Mouse (Mus musculus): ENCODE results near the gene Elp4. TPM values are rescaled to one million over a fixed set of nuclear protein-coding genes. Genes with fewer than 3 reads are reported as not detected.

Gene Elp4
- polyA plus RNA-seq, 1 experiment, result 7.0 TPM

DNA sequence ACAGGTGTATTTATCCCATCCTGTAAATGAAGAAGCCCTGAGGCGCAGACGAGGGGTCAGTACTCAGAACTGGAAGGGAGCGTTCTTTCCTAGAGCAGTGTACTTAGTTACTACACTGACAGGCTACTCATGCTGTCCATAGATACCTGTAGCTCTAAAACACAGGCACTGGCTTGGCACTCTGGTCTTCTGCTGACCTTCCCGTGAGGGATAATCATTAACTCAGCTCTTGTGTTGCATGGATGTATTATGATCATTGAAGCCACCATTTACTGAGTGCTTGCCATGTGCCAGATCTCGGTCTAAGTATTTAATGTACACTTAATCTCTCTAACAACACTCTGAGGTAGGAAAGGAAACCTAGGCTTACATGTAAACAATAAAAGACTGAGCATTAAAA, 155.3 kb downstream of the Elp4 start:
- Histone ChIP-seq H3K79me3 (ENCODE audit: low read depth) (no peaks in the 10 kb centered on the region), H3K79me2 (ENCODE audit: control insufficient read depth, insufficient read depth) (no peaks in the 10 kb centered on the region), H3K27me3 (ENCODE audit: control insufficient read depth, insufficient read depth, insufficient read length) (no peaks in the 10 kb centered on the region), H3ac (ENCODE audit: control insufficient read depth, insufficient read length, low read depth) (no peak overlapping the region), H3K36me3 (ENCODE audit: control insufficient read depth, insufficient read depth) (no peaks in the 10 kb centered on the region), H3K4me3 (ENCODE audit: insufficient read depth, poor library complexity, severe bottlenecking) (no peak overlapping the region)
- TF ChIP-seq CTCF (IDR thresholded peaks at IDR 0.05; ENCODE audit: control insufficient read depth, insufficient read depth, insufficient read length) (no peak), MAX (IDR thresholded peaks at IDR 0.05) (no peak), MYOG (IDR thresholded peaks at IDR 0.05; ENCODE audit: control insufficient read depth, extremely low read depth, insufficient read length) (no peak), USF1 (IDR thresholded peaks at IDR 0.05; ENCODE audit: low read depth) (no peak), MYOD1 (IDR thresholded peaks at IDR 0.05; ENCODE audit: control insufficient read depth, insufficient read length, low read depth) (no peak), FOSL1 (IDR thresholded peaks at IDR 0.05; ENCODE audit: insufficient read depth, low read length, poor library complexity, severe bottlenecking) (no peak), CEBPB (IDR thresholded peaks at IDR 0.05; ENCODE audit: low read depth) (no peak)

- TF ChIP-seq CTCF (IDR thresholded peaks at IDR 0.05; ENCODE audit: control insufficient read depth, insufficient read depth, insufficient read length) (no peak), MYOD1 (IDR thresholded peaks at IDR 0.05; ENCODE audit: control insufficient read depth, insufficient read length, low read depth) (no peak), MAX (IDR thresholded peaks at IDR 0.05) (no peak), CEBPB (IDR thresholded peaks at IDR 0.05; ENCODE audit: low read depth) (no peak), USF1 (IDR thresholded peaks at IDR 0.05; ENCODE audit: low read depth) (no peak), MYOG (IDR thresholded peaks at IDR 0.05; ENCODE audit: control insufficient read depth, extremely low read depth, insufficient read length) (no peak), FOSL1 (IDR thresholded peaks at IDR 0.05; ENCODE audit: insufficient read depth, low read length, poor library complexity, severe bottlenecking) (no peak)
- H3K79me2 ChIP-seq (ENCODE audit: control insufficient read depth, insufficient read depth), result no peaks in the 10 kb centered on the region
- no peaks in the 10 kb centered on the region for H3K27me3 ChIP-seq (ENCODE audit: control insufficient read depth, insufficient read depth, insufficient read length)
- H3K79me3 ChIP-seq (ENCODE audit: low read depth), result no peaks in the 10 kb centered on the region
- H3K36me3 ChIP-seq (ENCODE audit: control insufficient read depth, insufficient read depth), result no peaks in the 10 kb centered on the region
- no peak overlapping the region for H3ac ChIP-seq (ENCODE audit: control insufficient read depth, insufficient read length, low read depth)
- no peak overlapping the region for H3K4me3 ChIP-seq (ENCODE audit: insufficient read depth, poor library complexity, severe bottlenecking)
Observed at GRCm38 (mm10) chr2:105746896-105747295, 157.5 kb downstream of the Elp4 start.

DNA sequence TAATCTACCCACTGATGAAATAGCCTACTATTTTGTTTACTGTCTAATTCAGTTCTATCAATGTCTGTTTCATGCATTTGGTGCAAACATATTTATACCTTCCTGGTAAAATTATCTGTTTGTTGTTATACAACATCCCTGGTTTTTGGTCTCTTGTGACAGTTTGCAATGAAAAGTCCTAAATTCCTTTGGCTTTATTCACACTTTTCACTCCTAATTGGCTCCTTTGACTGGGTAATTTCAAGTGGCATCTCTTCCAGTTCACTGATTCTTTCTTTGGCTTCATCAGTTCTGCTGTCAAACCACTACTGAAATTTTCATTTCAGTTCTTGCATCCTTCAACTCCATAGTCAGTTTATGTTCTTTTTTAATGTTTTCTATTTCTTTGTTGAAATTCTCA, 168.2 kb downstream of the Elp4 start:
- no peak overlapping the region for H3ac ChIP-seq (ENCODE audit: control insufficient read depth, insufficient read length, low read depth)
- no peaks in the 10 kb centered on the region for H3K36me3 ChIP-seq (ENCODE audit: control insufficient read depth, insufficient read depth)
- no peaks in the 10 kb centered on the region for H3K79me2 ChIP-seq (ENCODE audit: control insufficient read depth, insufficient read depth)
- no peaks in the 10 kb centered on the region for H3K79me3 ChIP-seq (ENCODE audit: low read depth)
- TF ChIP-seq MYOD1 (IDR thresholded peaks at IDR 0.05; ENCODE audit: control insufficient read depth, insufficient read length, low read depth) (no peak), MYOG (IDR thresholded peaks at IDR 0.05; ENCODE audit: control insufficient read depth, extremely low read depth, insufficient read length) (no peak), USF1 (IDR thresholded peaks at IDR 0.05; ENCODE audit: low read depth) (no peak), CEBPB (IDR thresholded peaks at IDR 0.05; ENCODE audit: low read depth) (no peak), FOSL1 (IDR thresholded peaks at IDR 0.05; ENCODE audit: insufficient read depth, low read length, poor library complexity, severe bottlenecking) (no peak), CTCF (IDR thresholded peaks at IDR 0.05; ENCODE audit: control insufficient read depth, insufficient read depth, insufficient read length) (no peak), MAX (IDR thresholded peaks at IDR 0.05) (no peak)
- no peak overlapping the region for H3K4me3 ChIP-seq (ENCODE audit: insufficient read depth, poor library complexity, severe bottlenecking)
- H3K27me3 ChIP-seq (ENCODE audit: control insufficient read depth, insufficient read depth, insufficient read length), result no peaks in the 10 kb centered on the region

DNA sequence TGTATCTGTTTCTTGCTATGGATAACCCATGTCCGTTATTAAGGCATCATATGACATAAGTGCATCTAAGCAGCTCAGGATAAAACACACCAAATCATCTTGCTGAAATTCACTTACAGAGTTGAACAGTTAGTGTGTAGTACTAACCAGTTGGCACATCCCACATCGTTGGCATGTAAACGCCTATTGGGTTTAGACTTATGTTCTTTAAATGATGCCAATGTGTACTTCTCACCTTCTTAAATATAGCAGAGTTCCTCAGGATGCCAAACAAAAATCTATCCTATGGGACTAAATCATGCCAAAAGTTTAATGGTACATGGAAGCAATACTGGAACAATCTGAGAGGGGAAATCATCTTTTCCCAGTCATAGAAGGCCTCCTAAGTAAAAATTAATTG, 173.7 kb downstream of the Elp4 start:
- TF ChIP-seq MYOD1 (IDR thresholded peaks at IDR 0.05; ENCODE audit: control insufficient read depth, insufficient read length, low read depth), result no peak
- TF ChIP-seq MAX (IDR thresholded peaks at IDR 0.05), result no peak
- no peak for TF ChIP-seq MYOG (IDR thresholded peaks at IDR 0.05; ENCODE audit: control insufficient read depth, extremely low read depth, insufficient read length)
- TF ChIP-seq CEBPB (IDR thresholded peaks at IDR 0.05; ENCODE audit: low read depth), result no peak
- no peak for TF ChIP-seq USF1 (IDR thresholded peaks at IDR 0.05; ENCODE audit: low read depth)
- TF ChIP-seq FOSL1 (IDR thresholded peaks at IDR 0.05; ENCODE audit: insufficient read depth, low read length, poor library complexity, severe bottlenecking), result no peak
- TF ChIP-seq CTCF (IDR thresholded peaks at IDR 0.05; ENCODE audit: control insufficient read depth, insufficient read depth, insufficient read length), result no peak

GRCm38 (mm10) chr2:105726657-105727056, 177.7 kb downstream of the Elp4 start:
- no peaks in the 10 kb centered on the region for H3K79me3 ChIP-seq (ENCODE audit: low read depth)
- H3K27me3 ChIP-seq (ENCODE audit: control insufficient read depth, insufficient read depth, insufficient read length), result no peaks in the 10 kb centered on the region
- H3K4me3 ChIP-seq (ENCODE audit: insufficient read depth, poor library complexity, severe bottlenecking), result no peak overlapping the region
- no peaks in the 10 kb centered on the region for H3K36me3 ChIP-seq (ENCODE audit: control insufficient read depth, insufficient read depth)
- H3ac ChIP-seq (ENCODE audit: control insufficient read depth, insufficient read length, low read depth), result no peak overlapping the region
- no peaks in the 10 kb centered on the region for H3K79me2 ChIP-seq (ENCODE audit: control insufficient read depth, insufficient read depth)
- TF ChIP-seq CEBPB (IDR thresholded peaks at IDR 0.05; ENCODE audit: low read depth) (no peak), FOSL1 (IDR thresholded peaks at IDR 0.05; ENCODE audit: insufficient read depth, low read length, poor library complexity, severe bottlenecking) (no peak), MYOD1 (IDR thresholded peaks at IDR 0.05; ENCODE audit: control insufficient read depth, insufficient read length, low read depth) (no peak), USF1 (IDR thresholded peaks at IDR 0.05; ENCODE audit: low read depth) (no peak), MAX (IDR thresholded peaks at IDR 0.05) (no peak), MYOG (IDR thresholded peaks at IDR 0.05; ENCODE audit: control insufficient read depth, extremely low read depth, insufficient read length) (no peak), CTCF (IDR thresholded peaks at IDR 0.05; ENCODE audit: control insufficient read depth, insufficient read depth, insufficient read length) (no peak)

More for the DNA sequence above, 173.7 kb downstream of the Elp4 start:
- Histone ChIP-seq H3ac (ENCODE audit: control insufficient read depth, insufficient read length, low read depth) (no peak overlapping the region), H3K4me3 (ENCODE audit: insufficient read depth, poor library complexity, severe bottlenecking) (no peak overlapping the region), H3K79me2 (ENCODE audit: control insufficient read depth, insufficient read depth) (no peaks in the 10 kb centered on the region), H3K36me3 (ENCODE audit: control insufficient read depth, insufficient read depth) (no peaks in the 10 kb centered on the region), H3K79me3 (ENCODE audit: low read depth) (no peaks in the 10 kb centered on the region), H3K27me3 (ENCODE audit: control insufficient read depth, insufficient read depth, insufficient read length) (no peaks in the 10 kb centered on the region)
